Mouse (Mus musculus) heart, postnatal 0 days (tissue): Measurements from ENCODE around the gene Gm13128.
"Not testable (repeated sequence)": the region's sequence is repeated elsewhere in the genome, so short reads cannot be mapped to it uniquely, and the experiment has no call there.

ENCODE experiments used
- CTCF ChIP-seq: IDR thresholded peaks from 2 replicates; pipeline ENCODE4 v1.5.1; 2016; ENCODE audit warnings: antibody characterized with exemption, control low read depth, low read depth
- EP300 ChIP-seq: IDR thresholded peaks from 2 replicates; pipeline ENCODE4 v1.6.1; 2016; ENCODE audit warnings: antibody characterized with exemption, low read depth

DNA sequence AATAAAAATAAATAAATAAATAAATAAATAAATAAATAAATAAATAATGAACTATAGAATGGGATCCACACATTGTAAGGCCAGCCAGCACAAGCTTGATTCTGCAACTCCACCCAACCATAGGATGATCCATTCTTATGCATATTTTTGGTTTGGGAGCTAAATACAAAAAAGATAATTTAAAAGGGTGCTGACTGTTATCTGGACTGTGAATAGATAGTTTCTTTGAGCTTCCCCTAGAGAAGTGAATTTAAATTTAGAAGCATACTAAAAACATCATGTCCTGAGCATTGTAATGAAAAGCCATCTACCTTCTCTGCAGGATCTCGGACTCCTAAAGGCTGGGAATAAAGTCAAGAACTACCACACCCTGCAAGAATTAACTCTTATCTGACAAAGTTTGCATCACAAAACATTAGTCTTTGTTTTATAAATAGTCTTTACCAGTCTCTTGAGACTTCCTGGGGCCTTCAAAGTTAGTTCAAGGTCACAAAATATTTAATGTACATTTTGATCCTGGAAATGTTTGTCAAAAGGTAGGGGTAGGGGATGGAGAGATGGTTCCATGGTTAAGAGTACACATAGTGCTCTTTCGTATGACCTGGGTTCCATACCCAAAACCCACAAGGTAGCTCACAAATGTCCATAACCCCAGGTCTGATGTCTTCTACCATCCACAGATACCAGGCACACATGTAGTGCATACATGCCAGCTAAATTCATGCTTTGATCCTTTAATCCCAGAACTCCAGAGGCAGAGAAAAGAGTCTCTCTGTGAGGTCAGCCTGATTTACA lies 17.2 kb upstream of the Gm13128 start:
- TF ChIP-seq CTCF, EP300: not testable (repeated sequence)
